Mouse (Mus musculus) MEL (cell line): Measurements from ENCODE around the gene Mag. TPM values are rescaled to one million over a fixed set of nuclear protein-coding genes. Genes with fewer than 3 reads are reported as not detected.

ENCODE experiments used
- DNase-seq: peaks from one replicate; pipeline ENCODE4 v3.0.0; 2011; ENCODE audit warnings: low read depth, low spot score
- H3K27ac ChIP-seq: 2 replicates; pipeline ENCODE4 v1.5.1; 2012; ENCODE audit warnings: low read depth, mild to moderate bottlenecking, control low read depth, low read length, moderate library complexity; ENCODE audit not compliant: control insufficient read depth
- H3K27me3 ChIP-seq, 2 experiments: fragments of 150-350 bp in 1 of 2; sonication (generic) in 1 of 2; 2 replicates each; pipeline ENCODE4 v1.6.1; 2012; ENCODE audit warnings: low read length in 2 of 2, mild to moderate bottlenecking in 2 of 2, improper control_type of control experiment in 1 of 2, moderate library complexity in 1 of 2; ENCODE audit not compliant: insufficient read depth in 2 of 2, control insufficient read depth in 1 of 2
- H3K36me3 ChIP-seq, 2 experiments: 2 replicates each; pipeline ENCODE4 v1.6.1; 2012 to 2014; ENCODE audit warnings: low read length in 2 of 2, improper control_type of control experiment in 1 of 2, inconsistent platforms in 1 of 2, mild to moderate bottlenecking in 1 of 2; ENCODE audit not compliant: insufficient read depth in 2 of 2, control insufficient read depth in 1 of 2
- H3K4me1 ChIP-seq, 2 experiments: fragments of 150-350 bp in 1 of 2; sonication (generic) in 1 of 2; 2 replicates each; pipeline ENCODE4 v1.6.1; 2012; ENCODE audit warnings: low read length in 2 of 2, improper control_type of control experiment in 1 of 2, mild to moderate bottlenecking in 1 of 2; ENCODE audit not compliant: insufficient read depth in 2 of 2, control insufficient read depth in 1 of 2
- H3K4me3 ChIP-seq, 2 experiments: fragments of 150-350 bp in 1 of 2; sonication (generic) in 1 of 2; 2 replicates each; pipeline ENCODE4 v1.5.1; 2012; ENCODE audit warnings: low read depth in 2 of 2, low read length in 2 of 2, mild to moderate bottlenecking in 2 of 2, moderate library complexity in 2 of 2, control low read depth in 1 of 2, improper control_type of control experiment in 1 of 2; ENCODE audit not compliant: control insufficient read depth in 1 of 2, insufficient read depth in 1 of 2
- H3K79me2 ChIP-seq: 2 replicates; pipeline ENCODE4 v1.6.1; 2012; ENCODE audit warnings: mild to moderate bottlenecking, low read length, moderate library complexity; ENCODE audit not compliant: control insufficient read depth, poor library complexity, insufficient read depth
- H3K9ac ChIP-seq: 2 replicates; pipeline ENCODE4 v1.6.1; 2012; ENCODE audit warnings: low read depth, mild to moderate bottlenecking, control low read depth, low read length, moderate library complexity; ENCODE audit not compliant: control insufficient read depth, poor library complexity, severe bottlenecking
- H3K9me3 ChIP-seq: fragments of 150-350 bp; sonication (generic); replicated peaks from 2 replicates; pipeline ENCODE4 v1.6.1; 2012; ENCODE audit warnings: mild to moderate bottlenecking, low read length, improper control_type of control experiment, moderate library complexity; ENCODE audit not compliant: insufficient read depth
- CHD1 ChIP-seq: IDR thresholded peaks from 2 replicates; pipeline ENCODE4 v1.6.1; 2012; ENCODE audit warnings: low read depth, mild to moderate bottlenecking, inconsistent platforms, low read length, improper control_type of control experiment
- CHD2 ChIP-seq: IDR thresholded peaks from 2 replicates; pipeline ENCODE4 v1.6.1; 2011; ENCODE audit warnings: low read length, improper control_type of control experiment
- CTCF ChIP-seq, 3 experiments: IDR thresholded peaks in 2 of 3; conservative IDR thresholded peaks in 1 of 3; 2 replicates each; pipeline ENCODE4 v1.5.1; 2011 to 2012; ENCODE audit warnings: low read length in 3 of 3, low read depth in 2 of 3, mild to moderate bottlenecking in 2 of 3, improper control_type of control experiment in 1 of 3, inconsistent platforms in 1 of 3, mixed read lengths in 1 of 3, moderate library complexity in 1 of 3; ENCODE audit not compliant: control insufficient read depth in 1 of 3, insufficient read depth in 1 of 3, poor library complexity in 1 of 3, severe bottlenecking in 1 of 3
- E2F4 ChIP-seq: IDR thresholded peaks from 2 replicates; pipeline ENCODE4 v1.6.1; 2011; ENCODE audit warnings: low read depth, low read length, improper control_type of control experiment, borderline replicate concordance
- EP300 ChIP-seq, 2 experiments: IDR thresholded peaks; 2 replicates each; pipeline ENCODE4 v1.6.1; 2011; ENCODE audit warnings: improper control_type of control experiment in 2 of 2, low read length in 2 of 2, low read depth in 1 of 2, mild to moderate bottlenecking in 1 of 2
- KAT2A ChIP-seq: conservative IDR thresholded peaks from 2 replicates; pipeline ENCODE4 v1.6.1; 2012; ENCODE audit warnings: low read depth, low read length, improper control_type of control experiment, inconsistent platforms
- MAX ChIP-seq: IDR thresholded peaks from 2 replicates; pipeline ENCODE4 v1.6.1; 2011; ENCODE audit warnings: low read length, improper control_type of control experiment
- MEF2A ChIP-seq: IDR thresholded peaks from 2 replicates; pipeline ENCODE4 v1.6.1; 2014; ENCODE audit warnings: low read depth, mild to moderate bottlenecking, inconsistent platforms, low read length, improper control_type of control experiment; ENCODE audit not compliant: poor library complexity, insufficient replicate concordance, severe bottlenecking; ENCODE audit errors: extremely low read depth
- MYB ChIP-seq: IDR thresholded peaks from 2 replicates; pipeline ENCODE4 v1.6.1; 2011; ENCODE audit warnings: mild to moderate bottlenecking, low read depth, low read length, improper control_type of control experiment
- MYC ChIP-seq: IDR thresholded peaks from 2 replicates; pipeline ENCODE4 v1.6.1; 2011; ENCODE audit warnings: low read depth, mild to moderate bottlenecking, low read length, improper control_type of control experiment, moderate library complexity
- NRF1 ChIP-seq: IDR thresholded peaks from 2 replicates; pipeline ENCODE4 v1.6.1; 2014; ENCODE audit warnings: low read depth, mild to moderate bottlenecking, inconsistent platforms, low read length, improper control_type of control experiment, moderate library complexity; ENCODE audit not compliant: poor library complexity, insufficient read depth, severe bottlenecking
- POLR2AphosphoS2 ChIP-seq: IDR thresholded peaks from 2 replicates; pipeline ENCODE4 v1.6.1; 2011; ENCODE audit warnings: low read length, improper control_type of control experiment
- RAD21 ChIP-seq: IDR thresholded peaks from 2 replicates; pipeline ENCODE4 v1.6.1; 2011; ENCODE audit warnings: mild to moderate bottlenecking, low read depth, low read length, improper control_type of control experiment
- SMC3 ChIP-seq: IDR thresholded peaks from 2 replicates; pipeline ENCODE4 v1.6.1; 2011; ENCODE audit warnings: low read depth, low read length, improper control_type of control experiment
- TAL1 ChIP-seq: IDR thresholded peaks from 2 replicates; pipeline ENCODE4 v1.6.1; 2012; ENCODE audit warnings: mild to moderate bottlenecking, inconsistent platforms, low read length, moderate library complexity, mixed read lengths
- USF1 ChIP-seq: IDR thresholded peaks from 2 replicates; pipeline ENCODE4 v1.6.1; 2014; ENCODE audit warnings: low read depth, mild to moderate bottlenecking, inconsistent platforms, low read length, improper control_type of control experiment, moderate library complexity
- ZKSCAN1 ChIP-seq: IDR thresholded peaks from 2 replicates; pipeline ENCODE4 v1.6.1; 2012; ENCODE audit warnings: low read depth, mild to moderate bottlenecking, inconsistent platforms, low read length, improper control_type of control experiment, moderate library complexity
- ZNF384 ChIP-seq: IDR thresholded peaks from 2 replicates; pipeline ENCODE4 v1.6.1; 2012; ENCODE audit warnings: low read depth, mild to moderate bottlenecking, inconsistent platforms, low read length, improper control_type of control experiment
- polyA plus RNA-seq, 2 experiments: library from polyadenylated mRNA; stranded (reverse) in 1 of 2; unstranded in 1 of 2; fragments of >175 nt in 1 of 2; fragments of >200 nt in 1 of 2; gene quantifications; 2 replicates each; pipeline versions ENCODE4 v1.2.1 to v1.2.4; 2012; ENCODE audit warnings: low replicate concordance in 2 of 2, low read depth in 1 of 2; ENCODE audit not compliant: insufficient read length in 2 of 2, insufficient read depth in 1 of 2, missing spikeins in 1 of 2
- total RNA-seq: library from RNA; depleted of rRNA; stranded (reverse); fragments of 300-350 nt; gene quantifications from 2 replicates; pipeline ENCODE4 v1.2.3, GENCODE M21; 2012

Mag gene
- total and polyA plus RNA-seq, 3 experiments, result not detected

GRCm38 (mm10) chr7:30880176-30880575 is 34.5 kb downstream of the Mag start, which contains the start of gene Cd22:
Cd22 (minus strand) TSS chr7:30880342.
- H3K4me1 ChIP-seq, result no peaks in the 10 kb centered on the region
- H3K27ac ChIP-seq, result no peak within 1 kb of the TSS
- no peak within 1 kb of the TSS for H3K9ac ChIP-seq
- peak; percentile 59 for DNase-seq
- H3K79me2 ChIP-seq, result no peaks in the 10 kb centered on the region
- H3K4me3 ChIP-seq, result no peak within 1 kb of the TSS
- peaks cover 0 to 4% of the 10 kb centered on the region in 2 experiments; a peak in 3 of 4 replicates for H3K27me3 ChIP-seq
- H3K9me3 ChIP-seq, result no peaks in the 10 kb centered on the region
- TF ChIP-seq MAX (0 out of 2 replicates have a peak, but pooled peaks have one; percentile 21), NRF1 (no peak), USF1 (peak; percentile 67; the same call in 1 of the 2 replicates), MYC (no peak)
- H3K36me3 ChIP-seq, result no peaks in the 10 kb centered on the region

GRCm38 (mm10) chr7:30878950-30879349 is 35.7 kb downstream of the Mag start:
- no peaks in the 10 kb centered on the region for H3K4me1 ChIP-seq
- no peak overlapping the region for H3K9ac ChIP-seq
- H3K9me3 ChIP-seq, result no peaks in the 10 kb centered on the region
- H3K4me3 ChIP-seq, result no peak overlapping the region
- DNase-seq, result no peak
- H3K27me3 ChIP-seq, result peaks cover 0 to 1% of the 10 kb centered on the region in 2 experiments; a peak in 2 of 4 replicates
- TF ChIP-seq POLR2AphosphoS2 (no peak), SMC3 (no peak), MEF2A (no peak), ZKSCAN1 (no peak), USF1 (no peak), E2F4 (no peak), CHD1 (no peak), EP300 (IDR thresholded peaks at IDR 0.05; ENCODE audit: low read depth in 1 of 2, low read length in 2 of 2) (no peak), RAD21 (no peak), CHD2 (no peak), CTCF (IDR thresholded peaks at IDR 0.05 in 2 of 3, conservative IDR thresholded peaks at IDR 0.05 in 1 of 3; ENCODE audit: control insufficient read depth in 1 of 3, insufficient read depth in 1 of 3, low read depth in 2 of 3, low read length in 3 of 3, poor library complexity in 1 of 3, severe bottlenecking in 1 of 3) (no peak), KAT2A (no peak), TAL1 (no peak), ZNF384 (no peak), MYB (no peak)
- no peak overlapping the region for H3K27ac ChIP-seq
- no peaks in the 10 kb centered on the region for H3K36me3 ChIP-seq
- H3K79me2 ChIP-seq, result no peaks in the 10 kb centered on the region
